Mouse (Mus musculus) myocyte (in vitro differentiated cells): ENCODE results near the gene Gsg1l. TPM values are rescaled to one million over a fixed set of nuclear protein-coding genes. Genes with fewer than 3 reads are reported as not detected.

Source experiments
- H3K27me3 ChIP-seq: one replicate; pipeline ENCODE4 v1.6.1; 2011; ENCODE audit not compliant: control insufficient read depth, insufficient read depth, insufficient read length
- H3K36me3 ChIP-seq: one replicate; pipeline ENCODE4 v1.6.1; 2011; ENCODE audit not compliant: control insufficient read depth, insufficient read depth
- H3K4me2 ChIP-seq: one replicate; pipeline ENCODE4 v1.6.1; 2011; ENCODE audit warnings: low read depth, control low read depth
- H3K4me3 ChIP-seq: one replicate; pipeline ENCODE4 v1.5.1; 2011; ENCODE audit warnings: mild to moderate bottlenecking, control low read depth, moderate library complexity
- H3K79me2 ChIP-seq: one replicate; pipeline ENCODE4 v1.6.1; 2011; ENCODE audit not compliant: control insufficient read depth, insufficient read depth
- H3ac ChIP-seq: one replicate; pipeline ENCODE4 v1.6.1; 2011; ENCODE audit not compliant: control insufficient read depth, insufficient read length
- CEBPB ChIP-seq: IDR thresholded peaks from 2 replicates; pipeline ENCODE4 v1.6.1; 2011; ENCODE audit warnings: mild to moderate bottlenecking, moderate library complexity; ENCODE audit not compliant: poor library complexity, insufficient read depth, severe bottlenecking
- E2F4 ChIP-seq: IDR thresholded peaks from one replicate; pipeline ENCODE4 v1.6.1; 2011; ENCODE audit warnings: mild to moderate bottlenecking, control low read depth, moderate library complexity; ENCODE audit not compliant: insufficient read depth
- MAX ChIP-seq: IDR thresholded peaks from one replicate; pipeline ENCODE4 v1.6.1; 2011; ENCODE audit warnings: low read depth, mild to moderate bottlenecking, control low read depth
- MYOD1 ChIP-seq, 3 experiments: IDR thresholded peaks; one replicate each; pipeline ENCODE4 v1.6.1; 2011; ENCODE audit warnings: control low read depth in 2 of 3, low read depth in 2 of 3, mild to moderate bottlenecking in 2 of 3, moderate library complexity in 1 of 3; ENCODE audit not compliant: insufficient read length in 2 of 3, control insufficient read depth in 1 of 3
- MYOG ChIP-seq, 3 experiments: IDR thresholded peaks; one replicate each; pipeline ENCODE4 v1.6.1; 2011; ENCODE audit warnings: control low read depth in 2 of 3, low read depth in 2 of 3, mild to moderate bottlenecking in 2 of 3; ENCODE audit not compliant: insufficient read length in 2 of 3, control insufficient read depth in 1 of 3, insufficient read depth in 1 of 3
- POLR2A ChIP-seq: IDR thresholded peaks from one replicate; pipeline ENCODE4 v1.6.1; 2011; ENCODE audit warnings: low read depth, mild to moderate bottlenecking, control low read depth, moderate library complexity; ENCODE audit not compliant: insufficient read length
- POLR2AphosphoS2 ChIP-seq: IDR thresholded peaks from one replicate; pipeline ENCODE4 v1.6.1; 2011; ENCODE audit warnings: low read depth, control low read depth; ENCODE audit not compliant: insufficient read length
- REST ChIP-seq: IDR thresholded peaks from one replicate; pipeline ENCODE4 v1.6.1; 2011; ENCODE audit warnings: mild to moderate bottlenecking, control low read depth, moderate library complexity; ENCODE audit not compliant: insufficient read depth, insufficient read length
- SRF ChIP-seq: IDR thresholded peaks from one replicate; pipeline ENCODE4 v1.6.1; 2011; ENCODE audit warnings: low read depth; ENCODE audit not compliant: control insufficient read depth, insufficient read length
- TCF12 ChIP-seq: IDR thresholded peaks from one replicate; pipeline ENCODE4 v1.6.1; 2011; ENCODE audit warnings: mild to moderate bottlenecking, control low read depth; ENCODE audit not compliant: poor library complexity, insufficient read depth, severe bottlenecking
- TCF3 ChIP-seq: IDR thresholded peaks from one replicate; pipeline ENCODE4 v1.6.1; 2011; ENCODE audit warnings: low read depth, control low read depth; ENCODE audit not compliant: insufficient read length
- USF1 ChIP-seq: IDR thresholded peaks from one replicate; pipeline ENCODE4 v1.6.1; 2011; ENCODE audit warnings: low read depth, mild to moderate bottlenecking, control low read depth, moderate library complexity
- polyA plus RNA-seq: library from polyadenylated mRNA; unstranded; fragments of >200 nt; fragmentation: generic; extraction: Trizol; gene quantifications from one replicate; pipeline ENCODE4 v1.2.1, GENCODE M21; 2012; ENCODE audit warnings: missing spikeins

The Gsg1l gene
- polyA plus RNA-seq, 1 experiment: not detected

DNA sequence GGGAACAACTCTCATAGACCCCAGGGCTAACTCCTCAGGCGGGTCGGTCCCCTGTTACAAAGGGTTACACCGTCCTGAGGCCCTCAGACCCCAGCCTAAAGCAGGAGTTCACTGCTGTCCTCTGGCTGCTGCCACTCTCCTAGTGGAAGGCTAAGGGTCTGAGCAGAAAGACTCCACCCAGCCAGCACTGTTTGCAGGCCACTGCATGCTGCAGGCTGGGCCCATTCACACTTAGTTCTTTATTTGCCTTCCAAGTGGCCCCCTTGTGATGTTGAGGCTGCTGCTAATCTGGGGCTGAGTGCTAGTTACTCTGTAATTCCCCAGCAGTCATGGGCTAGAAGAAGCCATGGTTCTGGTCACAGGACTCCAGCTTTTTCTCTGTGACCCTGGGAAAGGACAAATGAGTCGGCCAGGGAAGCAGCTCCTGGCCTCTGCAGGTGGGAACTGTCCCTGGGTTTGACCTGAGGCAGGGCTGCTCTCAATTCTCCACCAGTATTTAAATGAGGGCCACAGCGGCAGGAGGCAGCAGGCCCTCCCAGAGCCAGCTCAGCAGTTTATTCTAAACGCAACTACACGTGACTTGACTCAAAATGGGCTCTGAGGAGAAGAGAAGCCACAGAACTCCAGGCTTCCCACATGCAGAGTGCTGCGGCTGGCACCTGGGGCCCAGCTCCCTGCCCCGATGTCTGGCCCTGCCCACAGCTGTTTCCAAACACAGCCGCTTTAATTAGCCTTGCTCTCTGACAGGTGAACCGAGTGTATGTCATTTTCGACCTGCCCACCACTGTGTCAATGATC, 210.6 kb downstream of the Gsg1l start:
- TF ChIP-seq TCF3: no peak
- TF ChIP-seq USF1: no peak
- peak in 1 of 3 experiments; percentile 33 for TF ChIP-seq MYOG (IDR thresholded peaks at IDR 0.05; ENCODE audit: control insufficient read depth in 1 of 3, insufficient read depth in 1 of 3, insufficient read length in 2 of 3, low read depth in 2 of 3)
- TF ChIP-seq MAX: no peak
- TF ChIP-seq TCF12: no peak

DNA sequence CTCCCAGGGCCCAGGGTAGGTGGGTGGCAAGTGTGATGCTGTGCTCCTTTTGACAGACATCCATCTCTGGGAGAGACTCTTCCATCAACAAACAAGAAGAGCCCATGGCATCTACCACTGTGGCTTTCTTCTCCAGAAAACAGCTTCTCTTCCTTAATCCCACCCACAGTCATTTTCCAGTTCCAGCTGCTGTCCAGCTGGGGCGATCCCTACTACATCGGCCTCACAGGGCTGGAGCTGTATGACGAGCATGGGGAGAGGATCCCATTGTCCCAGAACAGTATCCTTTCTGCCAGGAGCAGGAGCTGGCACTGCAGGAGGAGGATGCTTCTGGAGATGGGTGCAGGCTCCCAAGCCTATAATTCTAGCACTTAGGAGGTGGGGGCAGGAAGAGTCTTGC, 213.6 kb downstream of the Gsg1l start:
- Histone ChIP-seq H3K27me3 (no peaks in the 10 kb centered on the region), H3K4me2 (no peak overlapping the region), H3K79me2 (no peaks in the 10 kb centered on the region), H3K36me3 (no peaks in the 10 kb centered on the region), H3K4me3 (no peak overlapping the region), H3ac (no peak overlapping the region)
- TF ChIP-seq SRF (no peak), CEBPB (no peak), USF1 (no peak), POLR2A (no peak), TCF12 (no peak), MAX (no peak), POLR2AphosphoS2 (no peak), MYOG (IDR thresholded peaks at IDR 0.05; ENCODE audit: control insufficient read depth in 1 of 3, insufficient read depth in 1 of 3, insufficient read length in 2 of 3, low read depth in 2 of 3) (no peak), TCF3 (no peak), MYOD1 (IDR thresholded peaks at IDR 0.05; ENCODE audit: control insufficient read depth in 1 of 3, insufficient read length in 2 of 3, low read depth in 2 of 3) (no peak), REST (no peak), E2F4 (no peak)

More for the DNA sequence above, 210.6 kb downstream of the Gsg1l start:
- Histone ChIP-seq H3K4me3 (no peak overlapping the region), H3K36me3 (no peaks in the 10 kb centered on the region), H3K27me3 (peaks cover 1% of the 10 kb centered on the region), H3K79me2 (no peaks in the 10 kb centered on the region), H3K4me2 (no peak overlapping the region), H3ac (no peak overlapping the region)

DNA sequence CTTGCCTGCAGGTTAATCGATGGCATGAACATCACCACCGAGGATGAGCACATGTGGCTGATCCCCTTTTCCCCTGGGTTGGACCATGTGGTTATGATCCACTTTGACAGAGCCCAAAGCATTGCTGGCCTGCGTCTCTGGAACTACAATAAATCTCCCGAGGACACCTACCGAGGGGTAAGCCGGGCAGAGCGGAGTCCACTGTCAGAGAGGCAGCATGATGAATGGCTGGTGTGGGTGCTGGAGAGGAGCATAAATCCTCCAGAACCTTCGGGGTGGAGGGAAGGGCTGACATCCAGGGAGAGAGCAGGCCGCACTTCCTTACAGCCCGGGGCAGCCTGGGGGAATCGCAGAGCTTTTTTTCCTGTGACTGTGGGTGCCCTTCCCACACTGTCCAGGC, 217.0 kb downstream of the Gsg1l start:
- Histone ChIP-seq H3K79me2 (no peaks in the 10 kb centered on the region), H3K27me3 (no peaks in the 10 kb centered on the region)
- TF ChIP-seq TCF3: no peak
- no peak for TF ChIP-seq POLR2A
- no peak for TF ChIP-seq POLR2AphosphoS2
- TF ChIP-seq SRF: no peak
- no peak for TF ChIP-seq CEBPB
- TF ChIP-seq TCF12: no peak

DNA sequence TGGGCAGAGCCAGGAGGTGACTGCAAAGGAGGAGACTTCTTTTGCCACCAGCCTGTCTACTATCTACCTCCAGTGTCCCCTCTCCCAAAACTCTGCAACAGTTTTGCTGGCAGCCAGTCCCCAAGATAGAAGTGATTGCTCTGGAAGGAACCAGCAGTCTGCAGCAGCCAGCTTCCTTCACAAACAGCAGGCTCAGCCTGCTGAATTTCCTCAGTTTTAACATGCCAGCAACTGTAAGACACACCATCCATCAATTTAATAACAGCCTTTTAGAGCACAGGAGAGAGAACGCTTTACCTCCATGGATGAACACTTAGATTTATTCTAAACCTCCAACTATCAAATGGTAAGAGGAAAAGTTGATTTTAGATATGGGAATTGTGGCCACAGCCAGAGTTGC, 218.2 kb downstream of the Gsg1l start:
- TF ChIP-seq E2F4 (no peak), CEBPB (no peak), POLR2AphosphoS2 (no peak), USF1 (no peak), TCF3 (no peak), SRF (no peak)
- no peaks in the 10 kb centered on the region for H3K27me3 ChIP-seq
- no peaks in the 10 kb centered on the region for H3K79me2 ChIP-seq
- H3ac ChIP-seq: no peak overlapping the region
- no peak overlapping the region for H3K4me2 ChIP-seq
- H3K4me3 ChIP-seq: no peak overlapping the region
- H3K36me3 ChIP-seq: no peaks in the 10 kb centered on the region

More for the DNA sequence above, 217.0 kb downstream of the Gsg1l start:
- H3K36me3 ChIP-seq: no peaks in the 10 kb centered on the region
- H3K4me2 ChIP-seq: no peak overlapping the region
- no peak overlapping the region for H3ac ChIP-seq
- H3K4me3 ChIP-seq: no peak overlapping the region

DNA sequence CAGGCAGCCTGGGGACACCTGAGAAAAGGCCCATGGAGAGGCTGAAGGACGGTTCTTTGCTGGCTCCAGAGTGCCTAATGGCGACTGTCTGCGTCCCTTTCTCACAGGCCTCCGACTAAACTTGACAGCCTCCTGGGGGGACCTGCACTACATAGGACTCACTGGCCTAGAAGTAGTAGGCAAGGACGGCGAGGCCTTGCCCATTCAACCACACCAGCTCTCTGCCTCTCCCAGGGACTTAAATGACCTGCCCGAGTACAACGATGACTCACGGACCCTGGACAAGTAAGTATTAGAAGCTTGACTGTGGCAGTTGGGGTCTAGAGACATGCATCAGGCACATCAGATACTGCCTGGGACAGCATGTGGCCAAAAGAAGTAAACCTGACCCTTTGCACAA, 221.8 kb downstream of the Gsg1l start:
- Histone ChIP-seq H3K79me2 (no peaks in the 10 kb centered on the region), H3K36me3 (no peaks in the 10 kb centered on the region), H3K4me3 (no peak overlapping the region), H3K27me3 (no peaks in the 10 kb centered on the region), H3K4me2 (no peak overlapping the region), H3ac (no peak overlapping the region)
- TF ChIP-seq TCF3 (no peak), POLR2A (no peak), E2F4 (no peak), MAX (no peak), MYOG (IDR thresholded peaks at IDR 0.05; ENCODE audit: control insufficient read depth in 1 of 3, insufficient read depth in 1 of 3, insufficient read length in 2 of 3, low read depth in 2 of 3) (no peak), MYOD1 (IDR thresholded peaks at IDR 0.05; ENCODE audit: control insufficient read depth in 1 of 3, insufficient read length in 2 of 3, low read depth in 2 of 3) (no peak)
